Mouse (Mus musculus) E14TG2a.4 (cell line): ENCODE results near the gene Aire.
"Not testable (repeated sequence)": the region's sequence is repeated elsewhere in the genome, so short reads cannot be mapped to it uniquely, and the experiment has no call there.

ENCODE experiments used
- H3K27me3 ChIP-seq: 2 replicates; pipeline ENCODE4 v1.6.1; 2014; ENCODE audit warnings: low read length, control low read depth; ENCODE audit not compliant: insufficient read depth
- H3K36me3 ChIP-seq: 2 replicates; pipeline ENCODE4 v1.6.1; 2014; ENCODE audit warnings: low read length, control low read depth; ENCODE audit not compliant: insufficient read depth
- H3K4me1 ChIP-seq: replicated peaks from 2 replicates; pipeline ENCODE4 v1.6.1; 2014; ENCODE audit warnings: low read depth, low read length, control low read depth
- H3K4me3 ChIP-seq: replicated peaks from 2 replicates; pipeline ENCODE4 v1.5.1; 2014; ENCODE audit warnings: mild to moderate bottlenecking, low read length
- H3K9me3 ChIP-seq: 2 replicates; pipeline ENCODE4 v1.6.1; 2014; ENCODE audit warnings: low read length, control low read depth
- CTCF ChIP-seq: conservative IDR thresholded peaks from 2 replicates; pipeline ENCODE4 v1.5.1; 2014; ENCODE audit warnings: low read length
- NANOG ChIP-seq: IDR thresholded peaks from 2 replicates; pipeline ENCODE4 v1.6.1; 2014; ENCODE audit warnings: borderline replicate concordance, low read length, mixed read lengths
- POU5F1 ChIP-seq: IDR thresholded peaks from 2 replicates; pipeline ENCODE4 v1.6.1; 2014; ENCODE audit warnings: low read length, borderline replicate concordance

Gene Aire

GRCm38 (mm10) chr10:78019291-78019690, 24.1 kb downstream of the Aire start:
- H3K36me3 ChIP-seq, result no peaks in the 10 kb centered on the region; the same call in 1 of the 2 replicates
- H3K4me1 ChIP-seq, result peaks cover 9% of the 10 kb centered on the region
- H3K27me3 ChIP-seq, result no peaks in the 10 kb centered on the region
- H3K9me3 ChIP-seq, result peaks cover 56% of the 10 kb centered on the region
- TF ChIP-seq POU5F1 (no peak), NANOG (no peak), CTCF (no peak)
- H3K4me3 ChIP-seq, result 0 out of 2 replicates have a peak overlapping the region, but pooled peaks have one; percentile 17

GRCm38 (mm10) chr10:78018797-78019203, 24.6 kb downstream of the Aire start:
- H3K4me3 ChIP-seq, result 0 out of 2 replicates have a peak overlapping the region, but pooled peaks have one; percentile 1
- TF ChIP-seq POU5F1 (no peak), CTCF (peak; percentile 53), NANOG (no peak)
- H3K4me1 ChIP-seq, result peaks cover 9% of the 10 kb centered on the region
- peaks cover 59% of the 10 kb centered on the region for H3K9me3 ChIP-seq
- no peaks in the 10 kb centered on the region for H3K27me3 ChIP-seq
- H3K36me3 ChIP-seq, result no peaks in the 10 kb centered on the region; the same call in 1 of the 2 replicates

GRCm38 (mm10) chr10:78016366-78016765, 27.0 kb downstream of the Aire start:
- H3K4me1 ChIP-seq, result peaks cover 18% of the 10 kb centered on the region
- H3K9me3 ChIP-seq, result peaks cover 75% of the 10 kb centered on the region
- no peaks in the 10 kb centered on the region for H3K27me3 ChIP-seq
- no peaks in the 10 kb centered on the region; the same call in 1 of the 2 replicates for H3K36me3 ChIP-seq
- no peak overlapping the region for H3K4me3 ChIP-seq
- TF ChIP-seq CTCF (no peak), POU5F1 (no peak), NANOG (no peak)

- H3K9me3 ChIP-seq, result peaks cover 75% of the 10 kb centered on the region
Observed at GRCm38 (mm10) chr10:78015489-78015888, 27.9 kb downstream of the Aire start.

GRCm38 (mm10) chr10:78012661-78013495, 30.5 kb downstream of the Aire start:
- Histone ChIP-seq H3K9me3 (peaks cover 52% of the 10 kb centered on the region), H3K27me3 (no peaks in the 10 kb centered on the region), H3K4me1 (peaks cover 38% of the 10 kb centered on the region), H3K36me3 (peaks cover 11% of the 10 kb centered on the region), H3K4me3 (no peak overlapping the region)
- no peak for TF ChIP-seq NANOG
- no peak for TF ChIP-seq POU5F1
- TF ChIP-seq CTCF, result no peak

More at GRCm38 (mm10) chr10:78015489-78015888, 27.9 kb downstream of the Aire start:
- H3K4me1 ChIP-seq, result peaks cover 23% of the 10 kb centered on the region
- no peak overlapping the region for H3K4me3 ChIP-seq
- H3K27me3 ChIP-seq, result no peaks in the 10 kb centered on the region
- TF ChIP-seq POU5F1, result no peak
- TF ChIP-seq CTCF, result no peak
- no peak for TF ChIP-seq NANOG
- no peaks in the 10 kb centered on the region; the same call in 1 of the 2 replicates for H3K36me3 ChIP-seq

GRCm38 (mm10) chr10:78011116-78011515, 32.3 kb downstream of the Aire start:
- not testable (repeated sequence) for H3K27me3 ChIP-seq
- Histone ChIP-seq H3K4me1 (peaks cover 47% of the 10 kb centered on the region), H3K36me3 (peaks cover 28% of the 10 kb centered on the region), H3K4me3 (peak overlapping the region; percentile 95; the same call in 1 of the 2 replicates), H3K9me3 (peaks cover 35% of the 10 kb centered on the region)
- 0 out of 2 replicates have a peak, but pooled peaks have one; percentile 10 for TF ChIP-seq CTCF

GRCm38 (mm10) chr10:78010335-78010734, 33.1 kb downstream of the Aire start:
- H3K4me3 ChIP-seq, result peak overlapping the region; percentile 95
- TF ChIP-seq POU5F1, result no peak
- TF ChIP-seq CTCF, result no peak
- no peak for TF ChIP-seq NANOG
- H3K27me3 ChIP-seq, result no peaks in the 10 kb centered on the region
- peaks cover 29% of the 10 kb centered on the region for H3K9me3 ChIP-seq
- peaks cover 54% of the 10 kb centered on the region for H3K4me1 ChIP-seq
- H3K36me3 ChIP-seq, result peaks cover 36% of the 10 kb centered on the region

GRCm38 (mm10) chr10:78009945-78010293, 33.5 kb downstream of the Aire start, which contains the start of gene Pfkl:
Pfkl (minus strand) TSS chr10:78010083.
- H3K4me1 ChIP-seq, result peaks cover 58% of the 10 kb centered on the region
- H3K27me3 ChIP-seq, result no peaks in the 10 kb centered on the region
- H3K36me3 ChIP-seq, result peaks cover 40% of the 10 kb centered on the region
- H3K4me3 ChIP-seq, result peak within 1 kb of the TSS; percentile 95
- peaks cover 25% of the 10 kb centered on the region for H3K9me3 ChIP-seq
- TF ChIP-seq POU5F1 (no peak), CTCF (no peak), NANOG (no peak)
